Mouse (Mus musculus) lung, embryonic 15.5 days (tissue): ENCODE measurements around the gene Tle4. TPM values are rescaled to one million over a fixed set of nuclear protein-coding genes. Genes with fewer than 3 reads are reported as not detected.
"Not testable (repeated sequence)": the region's sequence is repeated elsewhere in the genome, so short reads cannot be mapped to it uniquely, and the experiment has no call there.

Experiments
- ATAC-seq: fragments of 200-750 bp; cut with Nextera tagmentation; 2 replicates; pipeline ENCODE4 v1.8.0; 2017; ENCODE audit warnings: moderate number of reproducible peaks, borderline replicate concordance; ENCODE audit not compliant: low FRiP score, low TSS enrichment; ENCODE audit errors: extremely low read depth
- H3K27ac ChIP-seq: fragments of 300-500 bp; sonication (generic); 2 replicates; pipeline ENCODE4 v1.5.1; 2015; ENCODE audit warnings: moderate library complexity, mild to moderate bottlenecking, inconsistent platforms
- H3K27me3 ChIP-seq: fragments of 300-500 bp; sonication (generic); 2 replicates; pipeline ENCODE4 v1.6.1; 2015; ENCODE audit warnings: inconsistent platforms
- H3K36me3 ChIP-seq: fragments of 300-500 bp; sonication (generic); 2 replicates; pipeline ENCODE4 v1.6.1; 2015; ENCODE audit warnings: inconsistent platforms
- H3K4me1 ChIP-seq: fragments of 300-500 bp; sonication (generic); 2 replicates; pipeline ENCODE4 v1.6.1; 2015; ENCODE audit warnings: inconsistent platforms
- H3K4me2 ChIP-seq: fragments of 300-500 bp; sonication (generic); 2 replicates; pipeline ENCODE4 v1.6.1; 2015; ENCODE audit warnings: inconsistent platforms, mild to moderate bottlenecking, moderate library complexity
- H3K4me3 ChIP-seq: fragments of 300-500 bp; sonication (generic); 2 replicates; pipeline ENCODE4 v1.5.1; 2015; ENCODE audit warnings: mild to moderate bottlenecking, inconsistent platforms
- H3K9ac ChIP-seq: fragments of 300-500 bp; sonication (generic); 2 replicates; pipeline ENCODE4 v1.6.1; 2015; ENCODE audit warnings: inconsistent platforms
- H3K9me3 ChIP-seq: fragments of 300-500 bp; sonication (generic); 2 replicates; pipeline ENCODE4 v1.6.1; 2016; ENCODE audit warnings: inconsistent platforms
- WGBS: fragments of 180-500 bp; shearing (Covaris S2); methylation state at CpG from one replicate; pipeline ENCODE4 v1.1.7; 2015; 5-methylcytosine and 5-hydroxymethylcytosine counted together
- polyA plus RNA-seq: library from polyadenylated mRNA; unstranded; fragments of >200 nt; fragmentation: Nextera tagmentation; extraction: Ambion mirVana; gene quantifications from 2 replicates; pipeline ENCODE4 v1.2.1, GENCODE M21; 2015

Tle4 gene
- polyA plus RNA-seq: 13.5 and 14.3 TPM in 2 replicates

GRCm38 (mm10) chr19:14597917-14598689 is at the start of gene Tle4:
Gene Tle4, minus strand, starts transcription at chr19:14598051.
- H3K36me3 ChIP-seq: 0 out of 2 replicates have a peak, but pooled peaks cover 2% of the 10 kb centered on the region
- peak within 1 kb of the TSS; percentile 99 for H3K27ac ChIP-seq
- H3K27me3 ChIP-seq: peaks cover 14% of the 10 kb centered on the region
- H3K4me3 ChIP-seq: peak within 1 kb of the TSS; percentile 91
- H3K9ac ChIP-seq: peak within 1 kb of the TSS; percentile 92
- H3K9me3 ChIP-seq: no peaks in the 10 kb centered on the region
- WGBS: under 1% methylated on average over 67 of the region's 71 CpGs
- peak; percentile 97 for ATAC-seq
- H3K4me1 ChIP-seq: peaks cover 19% of the 10 kb centered on the region
- H3K4me2 ChIP-seq: peak within 1 kb of the TSS; percentile 70

GRCm38 (mm10) chr19:14645666-14646065 is 47.8 kb upstream of the Tle4 start:
- no peak overlapping the region for H3K4me3 ChIP-seq
- ATAC-seq: no peak
- H3K9ac ChIP-seq: no peak overlapping the region
- H3K36me3 ChIP-seq: no peaks in the 10 kb centered on the region
- WGBS: 50% methylated on average over 2 of the region's 2 CpGs
- H3K4me2 ChIP-seq: no peak overlapping the region
- no peaks in the 10 kb centered on the region for H3K4me1 ChIP-seq
- H3K27me3 ChIP-seq: no peaks in the 10 kb centered on the region
- no peak overlapping the region for H3K27ac ChIP-seq
- no peaks in the 10 kb centered on the region for H3K9me3 ChIP-seq

- no peaks in the 10 kb centered on the region for H3K9me3 ChIP-seq
- no peak overlapping the region for H3K9ac ChIP-seq
- H3K27me3 ChIP-seq: no peaks in the 10 kb centered on the region
- no peaks in the 10 kb centered on the region for H3K4me1 ChIP-seq
- no peak for ATAC-seq
- H3K4me2 ChIP-seq: no peak overlapping the region
- H3K27ac ChIP-seq: no peak overlapping the region
- H3K4me3 ChIP-seq: no peak overlapping the region
- H3K36me3 ChIP-seq: no peaks in the 10 kb centered on the region
- 82% methylated on average over 3 of the region's 3 CpGs for WGBS
Observed at GRCm38 (mm10) chr19:14644756-14645155, 46.9 kb upstream of the Tle4 start.

- not testable (repeated sequence) for H3K4me2 ChIP-seq, H3K9ac ChIP-seq, H3K9me3 ChIP-seq, H3K27ac ChIP-seq, ATAC-seq, H3K4me1 ChIP-seq, H3K27me3 ChIP-seq, H3K36me3 ChIP-seq, H3K4me3 ChIP-seq
- 70% methylated on average over 4 of the region's 4 CpGs for WGBS
Observed at GRCm38 (mm10) chr19:14643091-14643490, 45.2 kb upstream of the Tle4 start.

GRCm38 (mm10) chr19:14642663-14643062 is 44.8 kb upstream of the Tle4 start:
- no peak overlapping the region for H3K9ac ChIP-seq
- H3K4me3 ChIP-seq: no peak overlapping the region
- no peaks in the 10 kb centered on the region for H3K9me3 ChIP-seq
- no peak overlapping the region for H3K4me2 ChIP-seq
- H3K27ac ChIP-seq: peak overlapping the region; percentile 41; the same call in 1 of the 2 replicates
- peak; percentile 73 for ATAC-seq
- no peaks in the 10 kb centered on the region for H3K36me3 ChIP-seq
- no peaks in the 10 kb centered on the region for H3K4me1 ChIP-seq
- WGBS: 59% methylated on average over 10 of the region's 10 CpGs
- H3K27me3 ChIP-seq: no peaks in the 10 kb centered on the region

GRCm38 (mm10) chr19:14635213-14635928 is 37.5 kb upstream of the Tle4 start:
- peak overlapping the region; percentile 33; the same call in 1 of the 2 replicates for H3K27ac ChIP-seq
- H3K9ac ChIP-seq: no peak overlapping the region
- peak; percentile 55; the same call in 1 of the 2 replicates for ATAC-seq
- H3K9me3 ChIP-seq: no peaks in the 10 kb centered on the region
- peaks cover 7% of the 10 kb centered on the region; the same call in 1 of the 2 replicates for H3K4me1 ChIP-seq
- 36% methylated on average over 10 of the region's 10 CpGs for WGBS
- H3K36me3 ChIP-seq: no peaks in the 10 kb centered on the region
- H3K27me3 ChIP-seq: no peaks in the 10 kb centered on the region
- no peak overlapping the region for H3K4me3 ChIP-seq
- no peak overlapping the region; the same call in 1 of the 2 replicates for H3K4me2 ChIP-seq

GRCm38 (mm10) chr19:14623355-14623754 is 25.5 kb upstream of the Tle4 start:
- Histone ChIP-seq H3K9ac (no peak overlapping the region), H3K4me2 (no peak overlapping the region), H3K27ac (no peak overlapping the region), H3K36me3 (no peaks in the 10 kb centered on the region), H3K9me3 (no peaks in the 10 kb centered on the region), H3K4me3 (no peak overlapping the region), H3K27me3 (no peaks in the 10 kb centered on the region), H3K4me1 (no peaks in the 10 kb centered on the region)
- 78% methylated on average over 4 of the region's 4 CpGs for WGBS
- no peak for ATAC-seq

- ATAC-seq: no peak
- Histone ChIP-seq H3K36me3 (no peaks in the 10 kb centered on the region), H3K4me3 (no peak overlapping the region), H3K4me2 (no peak overlapping the region), H3K27ac (no peak overlapping the region), H3K4me1 (no peaks in the 10 kb centered on the region), H3K9me3 (no peaks in the 10 kb centered on the region), H3K9ac (no peak overlapping the region), H3K27me3 (no peaks in the 10 kb centered on the region)
- WGBS: 98% methylated on average over 1 of the region's 1 CpGs
Observed at GRCm38 (mm10) chr19:14620534-14620933, 22.7 kb upstream of the Tle4 start.

GRCm38 (mm10) chr19:14619814-14620213 is 22.0 kb upstream of the Tle4 start:
- ATAC-seq: no peak
- Histone ChIP-seq H3K36me3 (no peaks in the 10 kb centered on the region), H3K9ac (no peak overlapping the region), H3K9me3 (no peaks in the 10 kb centered on the region), H3K4me1 (no peaks in the 10 kb centered on the region), H3K27me3 (no peaks in the 10 kb centered on the region), H3K4me3 (no peak overlapping the region), H3K27ac (no peak overlapping the region), H3K4me2 (no peak overlapping the region)

GRCm38 (mm10) chr19:14614816-14615215 is 17.0 kb upstream of the Tle4 start:
- no peak overlapping the region for H3K27ac ChIP-seq
- WGBS: 89% methylated on average over 5 of the region's 5 CpGs
- ATAC-seq: no peak
- no peak overlapping the region for H3K4me3 ChIP-seq
- H3K9ac ChIP-seq: no peak overlapping the region
- H3K36me3 ChIP-seq: no peaks in the 10 kb centered on the region
- H3K27me3 ChIP-seq: no peaks in the 10 kb centered on the region
- peaks cover 3% of the 10 kb centered on the region; the same call in 1 of the 2 replicates for H3K4me1 ChIP-seq
- no peaks in the 10 kb centered on the region for H3K9me3 ChIP-seq
- no peak overlapping the region for H3K4me2 ChIP-seq

- Histone ChIP-seq H3K27me3 (peaks cover 5% of the 10 kb centered on the region; the same call in 1 of the 2 replicates), H3K4me1 (peaks cover 3% of the 10 kb centered on the region; the same call in 1 of the 2 replicates), H3K27ac (no peak overlapping the region), H3K36me3 (no peaks in the 10 kb centered on the region), H3K4me3 (no peak overlapping the region), H3K9ac (no peak overlapping the region), H3K9me3 (no peaks in the 10 kb centered on the region), H3K4me2 (no peak overlapping the region)
- ATAC-seq: no peak
- WGBS: 35% methylated on average over 8 of the region's 8 CpGs
Observed at GRCm38 (mm10) chr19:14610542-14611317, 12.9 kb upstream of the Tle4 start.
